Mouse (Mus musculus) limb, embryonic 13.5 days (tissue): Measurements from ENCODE around the gene Rsad2. TPM values are rescaled to one million over a fixed set of nuclear protein-coding genes. Genes with fewer than 3 reads are reported as not detected.

Source experiments
- ATAC-seq: fragments of 200-750 bp; cut with Nextera tagmentation; 2 replicates; pipeline ENCODE4 v1.8.0; 2017; ENCODE audit warnings: low read depth, moderate number of reproducible peaks, moderate TSS enrichment; ENCODE audit not compliant: low FRiP score
- H3K27ac ChIP-seq: fragments of 300-500 bp; sonication (generic); 2 replicates; pipeline ENCODE4 v1.5.1; 2015; ENCODE audit warnings: inconsistent platforms, mild to moderate bottlenecking, moderate library complexity
- H3K27me3 ChIP-seq: fragments of 300-500 bp; sonication (generic); 2 replicates; pipeline ENCODE4 v1.6.1; 2015; ENCODE audit warnings: mild to moderate bottlenecking, inconsistent platforms
- H3K36me3 ChIP-seq: fragments of 300-500 bp; sonication (generic); 2 replicates; pipeline ENCODE4 v1.6.1; 2015; ENCODE audit warnings: inconsistent platforms, mild to moderate bottlenecking, moderate library complexity
- H3K4me1 ChIP-seq: fragments of 300-500 bp; sonication (generic); 2 replicates; pipeline ENCODE4 v1.6.1; 2015; ENCODE audit warnings: inconsistent platforms
- H3K4me2 ChIP-seq: fragments of 300-500 bp; sonication (generic); replicated peaks from 2 replicates; pipeline ENCODE4 v1.6.1; 2015; ENCODE audit warnings: inconsistent platforms, mild to moderate bottlenecking, moderate library complexity
- H3K4me3 ChIP-seq: fragments of 300-500 bp; sonication (generic); 2 replicates; pipeline ENCODE4 v1.5.1; 2015; ENCODE audit warnings: moderate library complexity, mild to moderate bottlenecking, inconsistent platforms
- H3K9ac ChIP-seq: fragments of 300-500 bp; sonication (generic); 2 replicates; pipeline ENCODE4 v1.6.1; 2015; ENCODE audit warnings: mild to moderate bottlenecking, inconsistent platforms
- H3K9me3 ChIP-seq: fragments of 300-500 bp; sonication (generic); 2 replicates; pipeline ENCODE4 v1.6.1; 2016; ENCODE audit warnings: inconsistent platforms
- WGBS: fragments of 180-500 bp; shearing (Covaris S2); methylation state at CpG from one replicate; pipeline ENCODE4 v1.1.7; 2015; 5-methylcytosine and 5-hydroxymethylcytosine counted together
- polyA plus RNA-seq: library from polyadenylated mRNA; unstranded; fragments of >200 nt; fragmentation: Nextera tagmentation; extraction: Ambion mirVana; gene quantifications from 2 replicates; pipeline ENCODE4 v1.2.1, GENCODE M21; 2015

Rsad2 gene
- polyA plus RNA-seq, 1 experiment from 2014 or later: 1.3 TPM

DNA sequence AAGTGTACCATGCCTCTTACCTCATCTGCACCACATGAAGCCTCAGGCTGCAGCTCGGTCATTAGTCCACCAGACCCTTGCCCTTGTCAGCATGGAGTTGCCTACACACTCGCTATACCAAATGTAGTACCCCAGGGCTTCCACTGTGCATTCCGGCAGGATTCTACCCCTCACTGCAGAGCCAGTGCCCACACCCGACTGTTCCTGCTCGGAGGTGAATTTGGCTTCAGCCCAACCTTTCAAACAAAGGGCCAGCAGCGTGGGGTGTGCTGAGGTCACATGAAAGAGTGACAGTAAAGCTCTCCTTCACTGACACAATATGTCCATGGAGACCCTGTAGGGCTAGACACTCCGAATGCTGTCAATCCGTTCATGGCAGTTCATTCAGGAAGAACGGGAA lies 47.5 kb downstream of the Rsad2 start:
- 78% methylated on average over 9 of the region's 9 CpGs for WGBS
- no peak for ATAC-seq
- peaks cover 36% of the 10 kb centered on the region for H3K36me3 ChIP-seq

DNA sequence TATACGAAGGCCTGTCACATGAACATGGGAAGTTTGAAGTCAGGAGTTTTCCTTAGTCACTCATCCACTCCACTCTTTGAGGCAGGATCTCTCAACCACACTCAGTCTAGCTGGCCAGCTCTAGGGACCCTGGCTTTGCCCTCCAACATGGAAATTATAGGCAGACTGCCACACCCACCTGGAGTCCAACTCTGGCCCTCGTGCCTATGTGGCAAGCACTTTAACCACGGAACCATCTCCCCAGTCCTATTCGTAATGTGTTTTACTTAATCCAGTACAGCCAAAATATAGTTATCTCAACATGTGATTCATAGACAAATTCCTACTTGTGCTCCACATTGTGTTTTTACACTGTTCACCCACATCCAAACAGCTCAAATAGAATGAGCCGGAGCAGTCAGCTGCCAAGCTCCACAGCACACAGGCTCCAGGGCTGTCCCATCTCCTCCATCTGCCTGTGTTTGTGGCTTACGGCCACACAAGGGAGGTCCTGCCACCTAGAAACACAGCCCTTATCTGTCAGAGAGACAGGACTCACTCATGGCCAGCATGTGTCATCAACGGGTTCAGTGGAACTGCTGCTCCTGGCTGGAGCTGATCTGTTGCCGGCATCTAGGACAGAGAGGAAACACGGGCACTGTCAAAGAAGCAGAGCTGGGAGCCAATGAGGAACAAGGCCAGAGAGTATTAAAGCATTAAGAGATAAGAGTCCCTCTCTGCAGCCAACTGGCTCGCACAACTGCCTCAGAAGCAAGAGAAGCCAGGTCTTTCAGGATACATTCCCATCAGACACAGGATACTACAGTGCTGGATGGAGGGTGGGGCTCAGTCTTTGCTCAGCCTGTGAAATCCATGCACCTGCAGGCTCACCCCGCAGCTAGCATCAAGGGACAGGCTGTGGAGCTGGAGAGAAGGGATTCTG lies 51.2 kb downstream of the Rsad2 start:
- no peak overlapping the region for H3K4me3 ChIP-seq
- H3K9ac ChIP-seq: no peak overlapping the region
- no peaks in the 10 kb centered on the region for H3K9me3 ChIP-seq
- ATAC-seq: no peak
- H3K4me2 ChIP-seq: peak overlapping the region; percentile 27
- 83% methylated on average over 11 of the region's 11 CpGs for WGBS
- peak overlapping the region; percentile 79 for H3K27ac ChIP-seq
- H3K27me3 ChIP-seq: no peaks in the 10 kb centered on the region
- H3K36me3 ChIP-seq: peaks cover 46% of the 10 kb centered on the region
- peaks cover 79% of the 10 kb centered on the region for H3K4me1 ChIP-seq

More for the DNA sequence above, 47.5 kb downstream of the Rsad2 start:
- no peak overlapping the region for H3K9ac ChIP-seq
- no peak overlapping the region for H3K27ac ChIP-seq
- H3K4me1 ChIP-seq: peaks cover 88% of the 10 kb centered on the region
- H3K27me3 ChIP-seq: no peaks in the 10 kb centered on the region
- no peak overlapping the region for H3K4me3 ChIP-seq
- H3K4me2 ChIP-seq: no peak overlapping the region
- no peaks in the 10 kb centered on the region for H3K9me3 ChIP-seq

DNA sequence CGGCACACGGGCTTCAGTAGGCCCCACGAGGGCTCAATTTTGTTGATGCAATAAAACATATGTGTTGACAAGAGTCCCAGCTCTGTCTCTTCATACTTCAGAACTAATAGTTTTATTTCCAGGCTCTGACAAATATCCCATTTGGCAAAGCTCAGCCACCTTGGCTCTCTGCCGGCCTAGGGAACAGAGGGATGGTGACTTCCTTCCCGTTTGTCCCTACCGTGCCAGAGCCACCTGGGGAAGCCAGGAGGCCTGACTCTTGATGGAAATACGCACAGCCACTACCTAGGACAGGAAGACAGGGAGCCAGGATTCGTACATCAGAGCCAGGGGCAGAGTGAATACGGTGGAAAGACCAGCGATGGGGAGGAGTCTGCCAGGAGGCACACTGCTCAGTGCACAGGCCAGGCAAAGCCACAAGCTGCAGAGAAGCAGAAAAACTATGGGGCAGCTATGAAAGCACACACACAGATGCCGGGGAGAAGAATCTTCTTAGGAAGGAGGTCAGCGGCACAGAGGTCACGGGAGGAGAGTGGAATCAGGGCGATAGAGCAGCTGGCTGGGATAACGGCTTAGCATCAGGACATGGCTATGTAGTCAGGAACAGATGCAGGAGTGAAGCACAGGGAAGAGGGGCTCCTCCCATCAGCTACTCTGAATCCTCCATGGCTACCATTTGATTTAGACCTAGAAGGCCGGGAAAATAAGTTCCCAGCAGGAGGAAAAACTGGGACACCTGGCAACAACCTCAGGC lies 52.7 kb downstream of the Rsad2 start:
- Histone ChIP-seq H3K9ac (no peak overlapping the region), H3K27me3 (no peaks in the 10 kb centered on the region), H3K4me2 (no peak overlapping the region), H3K4me1 (peaks cover 75% of the 10 kb centered on the region), H3K4me3 (no peak overlapping the region), H3K36me3 (peaks cover 33% of the 10 kb centered on the region), H3K9me3 (no peaks in the 10 kb centered on the region), H3K27ac (no peak overlapping the region)
- ATAC-seq: no peak
- 78% methylated on average over 16 of the region's 16 CpGs for WGBS

DNA sequence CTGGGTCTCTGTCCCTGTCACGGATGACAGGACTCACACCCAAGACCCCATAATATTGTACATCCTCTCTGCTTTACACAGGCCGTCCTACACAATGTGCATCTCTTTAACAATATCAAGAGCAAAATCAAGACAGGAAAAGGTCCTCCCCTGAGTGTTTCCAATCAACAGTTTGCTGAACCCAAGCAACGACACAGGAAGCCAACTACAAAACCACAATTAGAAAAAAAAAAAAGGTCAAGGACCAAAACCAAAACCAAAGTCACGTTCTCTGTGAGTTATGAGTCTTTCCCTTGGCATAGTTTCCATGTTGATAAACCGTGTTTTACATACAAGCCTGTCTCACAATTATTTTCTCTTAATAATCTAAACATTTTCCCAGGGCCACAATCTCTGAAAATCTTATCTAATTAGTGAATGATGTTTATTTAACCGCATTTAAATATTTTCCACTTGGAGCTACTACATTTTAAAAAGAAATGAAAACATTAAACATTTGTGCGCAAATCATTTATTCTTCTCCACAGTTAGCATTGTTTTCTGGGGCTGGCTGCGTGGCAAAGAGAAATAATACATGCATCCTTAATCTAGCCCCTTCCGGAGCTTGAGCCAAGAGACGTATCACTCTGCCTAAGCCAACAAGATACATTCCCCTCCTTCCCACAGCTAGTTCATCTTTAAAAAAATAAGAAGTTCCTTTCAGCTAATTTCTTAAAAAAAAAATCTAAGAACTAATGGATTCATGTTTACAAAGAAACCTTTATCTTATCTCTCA lies 54.4 kb downstream of the Rsad2 start:
- ATAC-seq: no peak
- Histone ChIP-seq H3K27ac (no peak overlapping the region), H3K27me3 (no peaks in the 10 kb centered on the region), H3K9me3 (no peaks in the 10 kb centered on the region), H3K4me2 (no peak overlapping the region), H3K4me1 (peaks cover 64% of the 10 kb centered on the region), H3K4me3 (no peak overlapping the region), H3K36me3 (peaks cover 27% of the 10 kb centered on the region), H3K9ac (no peak overlapping the region)
- WGBS: 79% methylated on average over 10 of the region's 10 CpGs

DNA sequence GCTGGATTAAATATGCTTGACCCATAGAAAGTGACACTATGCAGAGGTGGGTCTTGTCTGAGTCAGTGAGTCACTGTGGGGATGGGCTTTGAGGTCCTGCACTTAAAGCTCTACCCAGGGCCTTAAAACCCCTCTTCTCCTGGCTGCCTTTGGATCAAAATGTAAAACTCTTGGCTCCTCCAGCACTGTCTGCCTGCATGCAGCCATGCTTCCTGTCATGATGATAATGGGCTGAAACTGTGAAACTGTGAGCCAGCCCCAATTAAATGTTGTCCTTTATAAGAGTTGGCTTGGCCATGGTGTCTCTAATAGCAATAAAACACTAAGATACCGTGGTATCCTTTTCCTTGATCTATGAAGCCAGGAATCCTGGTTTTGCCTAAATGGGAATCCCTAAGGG lies 55.0 kb downstream of the Rsad2 start:
- no peak for ATAC-seq
- Histone ChIP-seq H3K9ac (no peak overlapping the region), H3K27me3 (no peaks in the 10 kb centered on the region), H3K4me2 (no peak overlapping the region), H3K9me3 (no peaks in the 10 kb centered on the region), H3K36me3 (peaks cover 29% of the 10 kb centered on the region), H3K27ac (0 out of 2 replicates have a peak overlapping the region, but pooled peaks have one; percentile 6), H3K4me3 (no peak overlapping the region), H3K4me1 (peaks cover 60% of the 10 kb centered on the region)
- WGBS: 65% methylated on average over 1 of the region's 1 CpGs

DNA sequence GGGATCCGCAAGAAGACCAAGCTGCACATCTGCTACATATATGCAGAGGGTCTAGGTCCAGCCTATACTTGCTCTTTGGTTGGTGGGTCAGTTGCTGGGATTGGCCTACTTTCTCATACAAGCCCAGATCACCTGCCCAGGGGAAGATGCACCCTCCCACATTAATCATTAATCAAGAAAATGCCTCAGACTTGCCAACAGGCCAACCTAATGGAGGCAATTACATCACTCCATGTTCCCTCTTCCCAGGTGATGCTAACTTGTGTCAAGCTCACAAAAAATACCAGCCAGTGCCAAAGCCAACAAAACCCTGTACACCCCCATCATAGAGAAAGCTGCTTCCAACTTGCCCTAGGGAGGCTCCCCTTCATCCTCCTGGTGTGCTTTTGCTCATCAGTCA lies 55.5 kb downstream of the Rsad2 start:
- Histone ChIP-seq H3K4me1 (peaks cover 60% of the 10 kb centered on the region), H3K9me3 (no peaks in the 10 kb centered on the region), H3K4me3 (no peak overlapping the region), H3K36me3 (peaks cover 29% of the 10 kb centered on the region), H3K27me3 (no peaks in the 10 kb centered on the region), H3K27ac (no peak overlapping the region), H3K9ac (no peak overlapping the region), H3K4me2 (no peak overlapping the region)
- ATAC-seq: no peak
- WGBS: 91% methylated on average over 1 of the region's 1 CpGs

DNA sequence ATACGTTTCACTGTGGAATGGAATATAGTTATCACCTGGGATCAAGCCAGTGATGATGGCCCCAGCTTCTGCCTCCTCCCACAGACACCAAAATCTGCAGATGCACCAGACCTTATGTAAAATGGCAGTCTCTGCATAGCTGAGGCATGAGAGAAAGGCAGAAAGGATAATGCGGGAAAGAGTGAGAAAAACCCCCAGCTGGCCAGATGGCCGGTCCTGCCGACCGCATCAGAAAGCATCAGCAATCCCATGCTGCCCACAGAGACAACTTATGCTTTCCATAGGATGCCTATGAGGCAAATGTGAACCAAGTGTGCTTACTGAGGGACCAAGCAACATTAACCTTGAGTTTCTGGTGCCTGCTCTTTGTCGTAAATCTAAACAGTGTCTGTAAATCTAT lies 56.9 kb downstream of the Rsad2 start:
- ATAC-seq: no peak
- peaks cover 22% of the 10 kb centered on the region for H3K36me3 ChIP-seq
- H3K9ac ChIP-seq: no peak overlapping the region
- H3K4me2 ChIP-seq: no peak overlapping the region
- H3K27ac ChIP-seq: no peak overlapping the region
- peaks cover 59% of the 10 kb centered on the region for H3K4me1 ChIP-seq
- WGBS: 89% methylated on average over 6 of the region's 6 CpGs
- H3K27me3 ChIP-seq: no peaks in the 10 kb centered on the region
- H3K9me3 ChIP-seq: no peaks in the 10 kb centered on the region
- H3K4me3 ChIP-seq: no peak overlapping the region

DNA sequence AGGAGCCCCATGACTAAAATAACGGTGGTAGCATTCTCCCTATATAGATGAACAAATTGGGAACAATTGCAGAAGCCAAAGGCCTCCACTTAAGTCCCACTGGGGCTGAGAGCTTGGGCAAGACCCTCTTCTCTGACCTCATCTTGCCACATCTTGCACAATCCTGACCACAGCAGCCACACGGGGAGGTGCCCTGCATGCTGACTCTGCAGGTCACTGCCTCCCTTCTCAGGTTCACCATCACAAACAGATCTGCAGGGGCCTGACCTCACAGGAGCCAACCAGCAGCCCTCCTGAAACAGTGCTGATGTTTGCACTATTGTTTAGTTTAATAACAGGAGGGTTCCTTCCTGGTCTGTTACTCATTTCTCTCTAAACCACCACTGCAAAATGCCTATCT lies 57.7 kb downstream of the Rsad2 start:
- H3K27ac ChIP-seq: no peak overlapping the region
- H3K9me3 ChIP-seq: no peaks in the 10 kb centered on the region
- H3K4me3 ChIP-seq: no peak overlapping the region
- no peak for ATAC-seq
- no peak overlapping the region for H3K4me2 ChIP-seq
- WGBS: 57% methylated on average over 2 of the region's 2 CpGs
- H3K27me3 ChIP-seq: no peaks in the 10 kb centered on the region
- peaks cover 61% of the 10 kb centered on the region for H3K4me1 ChIP-seq
- H3K36me3 ChIP-seq: peaks cover 15% of the 10 kb centered on the region
- no peak overlapping the region for H3K9ac ChIP-seq

DNA sequence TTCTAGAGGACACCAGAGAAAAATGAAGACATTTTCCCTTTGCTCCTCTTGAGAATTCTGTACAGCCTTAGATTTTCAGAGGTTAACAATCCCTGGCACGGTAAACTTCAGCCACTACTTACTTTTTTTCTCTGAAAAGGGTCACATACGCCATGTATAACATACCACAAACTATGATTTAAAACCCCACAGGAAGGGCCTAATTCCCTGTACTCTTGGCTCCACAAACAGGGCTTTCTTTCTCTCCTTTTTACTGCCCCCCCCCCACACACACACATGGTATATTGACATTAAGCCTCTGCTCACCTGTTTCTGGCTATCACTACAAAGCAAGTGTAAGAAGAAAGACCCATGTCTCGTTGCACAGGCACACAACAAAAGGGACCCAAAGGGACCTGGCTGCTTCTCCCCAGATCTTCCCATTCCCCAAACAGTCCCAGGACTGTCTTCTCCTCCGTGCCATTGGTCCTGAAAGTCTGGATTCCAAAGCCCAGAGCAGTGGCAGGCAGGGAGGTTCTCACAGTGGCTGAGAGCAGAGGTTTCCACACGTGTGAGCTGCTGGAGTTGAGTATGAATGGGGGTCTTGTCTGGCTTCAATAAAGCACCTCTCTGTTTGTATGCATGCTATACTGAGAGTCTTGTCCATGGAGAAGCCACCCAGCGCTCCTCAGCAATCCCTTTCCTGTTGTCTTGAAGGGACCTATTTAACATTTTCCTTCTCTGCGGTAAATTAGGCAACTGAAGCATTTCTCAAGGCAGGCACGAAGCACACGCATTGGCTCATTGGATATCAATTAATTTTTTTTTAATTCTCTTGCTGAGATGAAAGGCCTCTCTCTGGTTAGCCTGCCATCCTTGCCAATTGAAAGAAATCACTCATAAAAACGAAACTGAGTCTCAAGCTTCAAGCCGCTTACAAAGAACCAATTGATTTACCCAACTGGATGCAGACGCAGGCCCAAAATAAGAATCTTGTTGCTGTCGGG lies 61.5 kb downstream of the Rsad2 start:
- H3K4me3 ChIP-seq: no peak overlapping the region
- H3K4me1 ChIP-seq: peaks cover 46% of the 10 kb centered on the region
- no peaks in the 10 kb centered on the region for H3K27me3 ChIP-seq
- ATAC-seq: peak; percentile 76; the same call in 1 of the 2 replicates
- H3K36me3 ChIP-seq: peaks cover 14% of the 10 kb centered on the region; the same call in 1 of the 2 replicates
- peak overlapping the region; percentile 47 for H3K4me2 ChIP-seq
- H3K9ac ChIP-seq: no peak overlapping the region
- no peaks in the 10 kb centered on the region for H3K9me3 ChIP-seq
- 40% methylated on average over 13 of the region's 13 CpGs for WGBS
- H3K27ac ChIP-seq: peak overlapping the region; percentile 90

DNA sequence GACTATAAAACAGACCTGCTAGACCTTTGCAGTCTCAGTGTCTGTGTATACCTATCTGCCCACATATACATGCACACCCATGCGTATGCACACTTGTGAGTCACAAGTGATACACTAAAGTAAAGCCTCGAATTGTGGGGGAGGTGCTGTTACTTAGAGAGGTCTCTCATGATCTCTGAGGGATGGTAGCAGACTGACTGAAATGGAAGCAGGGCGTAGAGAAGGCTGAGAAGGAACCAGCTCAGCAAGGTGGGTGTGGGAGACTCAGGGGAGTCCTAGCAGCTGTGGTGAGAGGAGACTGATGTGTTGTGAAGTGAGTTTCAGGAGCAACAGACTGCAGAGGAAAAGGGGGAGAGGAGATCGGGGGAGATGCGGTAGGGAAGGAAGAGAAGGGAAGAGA lies 63.0 kb downstream of the Rsad2 start:
- no peaks in the 10 kb centered on the region for H3K9me3 ChIP-seq
- H3K4me2 ChIP-seq: no peak overlapping the region
- peaks cover 43% of the 10 kb centered on the region for H3K4me1 ChIP-seq
- 82% methylated on average over 5 of the region's 5 CpGs for WGBS
- no peaks in the 10 kb centered on the region for H3K27me3 ChIP-seq
- H3K27ac ChIP-seq: peak overlapping the region; percentile 90; the same call in 1 of the 2 replicates
- H3K36me3 ChIP-seq: peaks cover 28% of the 10 kb centered on the region
- H3K9ac ChIP-seq: no peak overlapping the region
- no peak overlapping the region for H3K4me3 ChIP-seq
- ATAC-seq: no peak
